Mouse (Mus musculus): Measurements from ENCODE around the gene Tbc1d22a. TPM values are rescaled to one million over a fixed set of nuclear protein-coding genes. Genes with fewer than 3 reads are reported as not detected.

Tbc1d22a gene
- polyA plus RNA-seq, 1 experiment, result 28.1 TPM

DNA sequence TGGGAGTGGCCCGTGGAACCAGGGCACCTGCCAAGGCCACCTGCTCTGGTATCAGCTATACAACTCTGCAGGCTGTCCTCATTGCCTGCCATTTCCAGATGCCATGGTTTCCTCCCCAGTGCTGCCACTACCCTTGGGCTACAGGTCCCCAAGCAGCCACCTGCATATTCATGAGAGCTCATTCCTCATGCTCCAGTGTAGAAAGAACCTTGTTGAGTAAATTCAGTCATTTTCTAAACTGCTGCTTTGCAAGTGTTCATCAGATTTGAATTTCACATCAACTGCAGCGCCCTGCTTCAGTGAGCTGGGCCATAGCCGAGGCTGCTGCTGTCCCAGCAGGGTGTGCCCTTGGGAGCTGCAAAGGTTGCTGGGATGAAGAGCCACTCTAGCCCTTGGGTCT, 174.3 kb downstream of the Tbc1d22a start:
- Histone ChIP-seq H3K27me3 (ENCODE audit: control insufficient read depth, insufficient read depth, low read length) (no peaks in the 10 kb centered on the region), H3K4me1 (ENCODE audit: control insufficient read depth, insufficient read depth, insufficient read length) (no peaks in the 10 kb centered on the region), H3K36me3 (ENCODE audit: control insufficient read depth, insufficient read depth, low read length) (no peaks in the 10 kb centered on the region), H3K4me3 (ENCODE audit: extremely low read depth, insufficient read depth, insufficient read length) (no peak overlapping the region), H3K27ac (ENCODE audit: insufficient read depth, low read length) (no peak overlapping the region)
- no peak for DNase-seq (ENCODE audit: low read depth in 1 of 2, low spot score in 2 of 2)
- TF ChIP-seq CTCF (IDR thresholded peaks at IDR 0.05; ENCODE audit: extremely low read depth, insufficient read depth, insufficient read length, insufficient replicate concordance) (no peak), POLR2A (IDR thresholded peaks at IDR 0.05; ENCODE audit: low read depth, low read length) (no peak)
- WGBS, result 45% methylated on average over 3 of the region's 3 CpGs

- Histone ChIP-seq H3K4me3 (ENCODE audit: extremely low read depth, insufficient read depth, insufficient read length) (no peak overlapping the region), H3K27ac (ENCODE audit: insufficient read depth, low read length) (no peak overlapping the region), H3K27me3 (ENCODE audit: control insufficient read depth, insufficient read depth, low read length) (no peaks in the 10 kb centered on the region), H3K4me1 (ENCODE audit: control insufficient read depth, insufficient read depth, insufficient read length) (no peaks in the 10 kb centered on the region), H3K36me3 (ENCODE audit: control insufficient read depth, insufficient read depth, low read length) (no peaks in the 10 kb centered on the region)
- WGBS, result 81% methylated on average over 5 of the region's 5 CpGs
- DNase-seq (ENCODE audit: low read depth in 1 of 2, low spot score in 2 of 2), result no peak
- TF ChIP-seq POLR2A (IDR thresholded peaks at IDR 0.05; ENCODE audit: low read depth, low read length), result no peak
- no peak for TF ChIP-seq CTCF (IDR thresholded peaks at IDR 0.05; ENCODE audit: extremely low read depth, insufficient read depth, insufficient read length, insufficient replicate concordance)
These were observed 190.6 kb downstream of the Tbc1d22a start for GRCm38 (mm10) chr15:86404866-86405265.

- no peaks in the 10 kb centered on the region for H3K27me3 ChIP-seq (ENCODE audit: control insufficient read depth, insufficient read depth, low read length)
- DNase-seq (ENCODE audit: low read depth in 1 of 2, low spot score in 2 of 2), result peak; percentile 14 to 53
- WGBS, result 23% methylated on average over 4 of the region's 4 CpGs
- TF ChIP-seq POLR2A (IDR thresholded peaks at IDR 0.05; ENCODE audit: low read depth, low read length) (no peak), CTCF (IDR thresholded peaks at IDR 0.05; ENCODE audit: extremely low read depth, insufficient read depth, insufficient read length, insufficient replicate concordance) (peak; percentile 92)
- H3K27ac ChIP-seq (ENCODE audit: insufficient read depth, low read length), result no peak overlapping the region
- no peaks in the 10 kb centered on the region for H3K4me1 ChIP-seq (ENCODE audit: control insufficient read depth, insufficient read depth, insufficient read length)
- H3K36me3 ChIP-seq (ENCODE audit: control insufficient read depth, insufficient read depth, low read length), result no peaks in the 10 kb centered on the region
- H3K4me3 ChIP-seq (ENCODE audit: extremely low read depth, insufficient read depth, insufficient read length), result no peak overlapping the region
These were observed 191.3 kb downstream of the Tbc1d22a start for GRCm38 (mm10) chr15:86405527-86405926.

GRCm38 (mm10) chr15:86409352-86409751, 195.1 kb downstream of the Tbc1d22a start:
- H3K27ac ChIP-seq (ENCODE audit: insufficient read depth, low read length), result no peak overlapping the region
- no peak for TF ChIP-seq POLR2A (IDR thresholded peaks at IDR 0.05; ENCODE audit: low read depth, low read length)
- no peak for TF ChIP-seq CTCF (IDR thresholded peaks at IDR 0.05; ENCODE audit: extremely low read depth, insufficient read depth, insufficient read length, insufficient replicate concordance)
- H3K36me3 ChIP-seq (ENCODE audit: control insufficient read depth, insufficient read depth, low read length), result no peaks in the 10 kb centered on the region
- no peaks in the 10 kb centered on the region for H3K4me1 ChIP-seq (ENCODE audit: control insufficient read depth, insufficient read depth, insufficient read length)
- H3K4me3 ChIP-seq (ENCODE audit: extremely low read depth, insufficient read depth, insufficient read length), result no peak overlapping the region
- H3K27me3 ChIP-seq (ENCODE audit: control insufficient read depth, insufficient read depth, low read length), result no peaks in the 10 kb centered on the region
- 93% methylated on average over 5 of the region's 5 CpGs for WGBS
- DNase-seq (ENCODE audit: low read depth in 1 of 2, low spot score in 2 of 2), result no peak

- WGBS, result 89% methylated on average over 5 of the region's 5 CpGs
These were observed 197.3 kb downstream of the Tbc1d22a start for GRCm38 (mm10) chr15:86411532-86412080.

GRCm38 (mm10) chr15:86415951-86416350, 201.7 kb downstream of the Tbc1d22a start:
- H3K27ac ChIP-seq (ENCODE audit: insufficient read depth, low read length), result no peak overlapping the region
- no peaks in the 10 kb centered on the region for H3K36me3 ChIP-seq (ENCODE audit: control insufficient read depth, insufficient read depth, low read length)
- DNase-seq (ENCODE audit: low read depth in 1 of 2, low spot score in 2 of 2), result no peak
- no peaks in the 10 kb centered on the region for H3K4me1 ChIP-seq (ENCODE audit: control insufficient read depth, insufficient read depth, insufficient read length)
- H3K4me3 ChIP-seq (ENCODE audit: extremely low read depth, insufficient read depth, insufficient read length), result no peak overlapping the region
- 89% methylated on average over 6 of the region's 6 CpGs for WGBS
- H3K27me3 ChIP-seq (ENCODE audit: control insufficient read depth, insufficient read depth, low read length), result no peaks in the 10 kb centered on the region
- no peak for TF ChIP-seq CTCF (IDR thresholded peaks at IDR 0.05; ENCODE audit: extremely low read depth, insufficient read depth, insufficient read length, insufficient replicate concordance)
- no peak for TF ChIP-seq POLR2A (IDR thresholded peaks at IDR 0.05; ENCODE audit: low read depth, low read length)

More at GRCm38 (mm10) chr15:86411532-86412080, 197.3 kb downstream of the Tbc1d22a start:
- no peaks in the 10 kb centered on the region for H3K27me3 ChIP-seq (ENCODE audit: control insufficient read depth, insufficient read depth, low read length)
- DNase-seq (ENCODE audit: low read depth in 1 of 2, low spot score in 2 of 2), result no peak
- H3K36me3 ChIP-seq (ENCODE audit: control insufficient read depth, insufficient read depth, low read length), result no peaks in the 10 kb centered on the region
- no peak overlapping the region for H3K27ac ChIP-seq (ENCODE audit: insufficient read depth, low read length)
- TF ChIP-seq CTCF (IDR thresholded peaks at IDR 0.05; ENCODE audit: extremely low read depth, insufficient read depth, insufficient read length, insufficient replicate concordance) (no peak), POLR2A (IDR thresholded peaks at IDR 0.05; ENCODE audit: low read depth, low read length) (no peak)
- H3K4me3 ChIP-seq (ENCODE audit: extremely low read depth, insufficient read depth, insufficient read length), result no peak overlapping the region
- H3K4me1 ChIP-seq (ENCODE audit: control insufficient read depth, insufficient read depth, insufficient read length), result no peaks in the 10 kb centered on the region

DNA sequence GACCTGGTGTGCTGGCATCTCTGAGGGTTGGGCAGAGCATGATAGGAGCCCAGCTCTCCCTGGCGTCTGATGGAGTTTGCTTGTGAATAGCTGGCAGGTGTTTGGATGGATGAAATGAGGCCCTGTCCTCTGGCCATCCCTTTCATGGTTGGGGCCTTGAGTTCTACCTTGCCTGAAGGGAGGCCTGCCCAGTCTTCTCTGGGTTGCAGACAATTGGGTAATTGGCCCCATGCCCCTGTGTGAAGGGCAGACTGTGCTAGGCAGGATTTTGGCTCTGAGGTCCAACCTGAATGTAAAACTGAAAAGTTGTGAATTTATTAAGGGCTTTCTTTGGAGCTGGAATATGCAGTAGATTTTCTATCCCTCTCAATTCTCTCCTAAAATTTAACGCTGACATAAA, 204.2 kb downstream of the Tbc1d22a start:
- TF ChIP-seq CTCF (IDR thresholded peaks at IDR 0.05; ENCODE audit: extremely low read depth, insufficient read depth, insufficient read length, insufficient replicate concordance) (no peak), POLR2A (IDR thresholded peaks at IDR 0.05; ENCODE audit: low read depth, low read length) (no peak)
- H3K27ac ChIP-seq (ENCODE audit: insufficient read depth, low read length), result no peak overlapping the region
- no peak for DNase-seq (ENCODE audit: low read depth in 1 of 2, low spot score in 2 of 2)
- no peak overlapping the region for H3K4me3 ChIP-seq (ENCODE audit: extremely low read depth, insufficient read depth, insufficient read length)
- WGBS, result 96% methylated on average over 2 of the region's 2 CpGs
- H3K36me3 ChIP-seq (ENCODE audit: control insufficient read depth, insufficient read depth, low read length), result no peaks in the 10 kb centered on the region
- H3K27me3 ChIP-seq (ENCODE audit: control insufficient read depth, insufficient read depth, low read length), result no peaks in the 10 kb centered on the region
- H3K4me1 ChIP-seq (ENCODE audit: control insufficient read depth, insufficient read depth, insufficient read length), result no peaks in the 10 kb centered on the region

All from spleen, adult 2 months (tissue).